Mouse (Mus musculus) ZHBTc4 (cell line): ENCODE results near the gene Rhbdd3.
A peak's percentile ranks its signal among the peaks of the same experiment; 100 is the strongest.

Experiments
- DNase-seq: peaks from one replicate; pipeline ENCODE4 v3.0.0-alpha.2; 2011; ENCODE audit warnings: low read depth, low spot score

Rhbdd3 gene

DNA sequence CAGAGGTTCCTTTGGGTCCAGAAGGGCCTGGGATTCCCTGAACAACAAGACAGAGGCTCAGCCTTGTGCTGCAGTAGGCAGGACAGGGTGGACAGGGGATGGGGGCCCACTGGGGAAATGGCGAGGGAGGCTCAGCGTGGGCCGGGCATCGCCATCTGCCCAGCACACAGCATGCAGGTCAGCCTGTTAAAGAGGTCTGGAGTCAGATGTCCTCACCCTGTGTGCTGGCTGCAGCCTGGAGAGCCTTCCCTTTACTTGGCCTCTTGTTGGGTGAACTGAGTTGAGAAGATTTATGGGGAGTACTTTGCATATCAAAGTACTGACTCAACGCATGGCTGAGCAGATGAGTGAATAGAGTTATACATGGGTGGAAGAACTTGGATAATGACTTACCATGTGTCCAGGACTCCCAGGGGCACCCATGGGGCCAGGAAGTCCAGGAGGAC, 30.3 kb downstream of the Rhbdd3 start:
- no peak for DNase-seq

DNA sequence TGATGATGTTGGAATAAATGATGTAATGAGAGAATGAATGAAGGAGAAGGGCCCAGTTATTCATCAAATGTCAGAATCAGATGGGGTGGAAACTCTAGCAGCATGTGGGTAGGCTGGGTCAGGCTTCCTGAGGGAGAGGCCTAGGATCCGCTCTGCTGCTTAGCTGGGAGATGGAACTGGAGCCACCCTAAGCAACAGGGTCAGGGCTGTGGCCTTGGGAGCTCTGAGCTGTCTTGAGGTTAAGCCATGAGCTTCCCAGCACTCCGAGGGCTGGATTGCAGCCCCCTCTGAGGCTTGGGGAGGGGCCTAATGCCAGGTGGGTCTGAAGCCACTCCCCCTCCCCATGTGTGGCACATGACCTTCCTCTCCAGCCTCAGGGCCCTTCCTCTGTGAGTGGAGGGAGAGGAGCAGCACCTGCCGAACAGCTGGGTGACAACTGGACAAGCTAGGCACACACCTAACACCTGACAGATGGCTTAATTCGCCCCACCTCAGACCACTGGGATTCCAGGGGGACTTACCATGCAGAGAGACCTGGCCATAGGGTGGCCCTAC, 31.5 kb downstream of the Rhbdd3 start:
- DNase-seq: peak; percentile 50

DNA sequence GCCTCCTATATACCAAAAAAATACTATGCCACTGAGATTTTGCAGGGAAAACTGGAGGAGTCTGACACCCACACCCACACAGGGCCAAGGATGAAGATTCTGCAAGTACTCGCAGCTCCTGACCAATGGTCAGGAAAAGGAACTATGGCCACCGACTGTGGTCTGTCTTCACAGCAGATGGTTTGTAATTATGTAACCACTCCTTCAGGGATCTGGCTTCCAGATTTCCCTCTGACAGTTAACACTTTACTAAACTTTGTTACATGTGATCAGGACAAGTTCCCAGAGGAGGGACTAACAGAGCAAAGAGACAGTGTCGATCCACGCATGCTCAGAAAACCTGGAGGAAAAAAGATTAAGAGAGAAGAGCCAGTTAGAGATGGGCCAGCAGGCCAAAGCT, 34.0 kb downstream of the Rhbdd3 start:
- DNase-seq: no peak

DNA sequence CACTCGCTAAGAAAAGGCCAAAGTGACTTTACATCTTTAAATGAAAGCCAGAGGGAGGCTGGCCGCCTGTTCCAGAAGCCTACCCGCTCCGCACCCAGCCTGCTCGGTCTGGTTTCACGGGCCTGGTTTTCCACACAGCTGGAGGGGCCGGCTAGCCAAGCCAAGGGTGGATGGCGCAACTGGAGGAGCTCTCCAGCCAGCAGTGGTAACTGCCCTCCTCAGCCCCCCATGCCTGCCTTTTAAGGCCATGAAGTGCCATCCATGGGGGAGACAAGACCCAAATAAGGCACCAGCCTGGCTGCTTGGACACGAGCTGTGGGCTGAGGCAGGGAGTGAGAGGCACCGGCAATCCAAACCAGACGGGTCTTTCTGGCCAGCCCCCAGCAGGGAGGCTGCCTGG, 37.2 kb downstream of the Rhbdd3 start:
- no peak for DNase-seq

DNA sequence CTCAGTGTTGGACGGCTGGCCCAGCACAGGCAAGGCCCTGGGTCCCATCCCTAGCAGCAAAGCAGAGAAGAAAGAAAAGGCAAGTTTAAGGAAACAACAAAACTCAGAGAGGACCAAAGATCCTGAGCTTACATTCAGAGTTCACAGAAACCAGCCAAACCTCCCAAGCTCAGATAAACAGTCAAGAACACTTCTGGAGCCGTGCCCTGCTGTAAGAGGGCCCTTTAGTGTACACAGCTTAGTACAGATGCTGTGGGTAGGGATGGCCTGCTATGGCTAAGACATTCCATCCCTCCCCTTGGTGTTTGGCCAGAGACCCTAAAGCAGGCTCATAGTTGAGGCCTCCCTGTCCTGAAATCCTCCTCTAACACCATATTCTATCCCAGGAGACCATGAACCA, 39.9 kb downstream of the Rhbdd3 start:
- DNase-seq: no peak

DNA sequence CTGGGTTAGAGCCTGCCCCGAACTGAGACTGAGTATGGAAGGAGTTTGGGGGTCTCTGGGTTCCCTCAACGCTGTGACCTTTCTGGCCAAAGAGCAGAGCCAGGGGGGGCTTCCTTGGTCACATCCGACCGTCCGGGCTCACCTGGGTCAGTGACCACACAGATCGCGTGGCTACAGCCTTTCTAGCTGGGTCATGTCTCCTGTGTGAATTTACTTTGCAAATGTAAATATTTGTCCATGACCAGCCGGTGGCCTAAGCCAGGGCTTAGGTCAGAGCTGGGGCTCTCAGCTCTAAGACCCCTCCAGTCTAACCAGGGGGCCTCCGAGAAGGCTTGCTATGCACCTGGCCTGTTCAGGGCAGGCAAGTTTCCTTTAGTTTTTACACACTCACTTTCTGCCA, 40.6 kb downstream of the Rhbdd3 start:
- DNase-seq: no peak

DNA sequence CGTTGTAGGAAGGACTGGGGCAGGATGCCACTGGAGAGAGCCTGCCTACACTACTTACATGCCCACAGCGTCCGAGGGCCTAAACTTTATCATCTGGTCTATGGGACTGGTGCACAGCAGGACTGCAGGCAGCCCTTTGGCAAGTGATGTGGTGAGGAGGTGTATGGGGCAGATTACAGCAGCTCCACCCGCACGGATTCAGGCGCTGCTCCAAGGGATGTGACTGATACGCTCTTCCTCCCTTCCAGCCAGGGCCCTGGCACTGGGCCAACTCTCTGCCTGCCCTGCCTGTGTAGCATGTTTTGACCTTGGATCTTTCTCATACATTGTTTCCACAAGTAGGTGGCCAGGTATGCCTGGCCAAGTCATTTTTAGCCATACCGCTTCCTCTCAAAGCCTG, 41.9 kb downstream of the Rhbdd3 start:
- DNase-seq: peak; percentile 49

DNA sequence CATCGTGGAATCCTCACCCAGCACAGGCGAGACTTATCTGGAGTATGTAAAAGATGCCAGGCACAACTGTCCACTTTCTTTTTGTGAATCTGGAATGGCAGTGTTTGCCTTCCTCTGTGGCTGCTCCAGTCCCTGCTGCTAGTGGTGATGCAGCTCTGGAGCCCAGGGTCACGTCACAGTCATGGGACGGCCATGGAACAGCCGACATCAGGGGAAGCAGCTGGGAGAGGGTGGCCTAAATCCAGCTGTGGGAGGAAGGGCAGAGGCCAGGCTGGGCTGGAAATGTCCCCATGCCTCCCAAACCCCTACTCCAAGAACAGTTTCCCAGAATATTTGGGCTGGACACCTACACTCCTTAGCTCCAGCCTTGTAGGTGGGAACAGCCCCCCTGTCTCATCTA, 42.5 kb downstream of the Rhbdd3 start:
- no peak for DNase-seq

DNA sequence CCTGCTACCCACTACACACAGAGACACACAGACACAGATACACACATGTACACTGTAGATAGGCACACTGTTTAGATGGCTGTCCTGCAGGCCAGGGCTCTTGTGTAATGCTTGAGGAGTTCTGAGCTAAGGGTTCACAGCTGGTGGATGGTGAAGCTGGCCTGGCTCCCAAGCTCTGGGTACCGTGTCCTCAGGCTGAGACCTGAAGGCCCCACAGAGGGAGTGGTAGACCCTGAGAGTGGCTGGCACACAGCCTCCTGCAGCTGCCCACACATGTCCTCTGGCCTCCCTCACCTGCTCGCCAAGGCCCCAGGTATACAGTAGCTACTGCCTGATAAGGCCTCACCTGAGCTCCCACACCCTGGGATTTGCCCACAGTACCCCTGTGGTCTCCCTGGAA, 43.2 kb downstream of the Rhbdd3 start:
- no peak for DNase-seq

DNA sequence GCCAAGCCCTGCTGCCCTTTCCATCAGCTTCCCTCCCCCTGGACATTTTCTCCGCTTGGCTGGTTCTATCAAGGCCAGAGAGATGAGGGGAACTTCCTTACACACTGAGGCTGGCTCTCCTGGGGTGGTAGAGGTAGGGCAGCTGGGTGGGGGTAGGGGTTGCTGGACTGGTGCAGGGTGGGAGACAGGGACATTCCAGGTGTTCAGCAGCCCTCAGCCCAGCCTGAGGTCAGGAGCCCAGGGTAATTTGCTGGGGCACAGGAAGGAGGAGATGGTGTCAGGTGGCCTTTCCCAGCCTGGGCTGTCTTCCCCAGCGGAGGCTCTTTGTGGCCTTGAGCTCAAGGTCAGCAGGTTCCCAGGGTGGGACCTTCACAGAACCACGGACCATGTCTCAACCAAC, 46.9 kb downstream of the Rhbdd3 start:
- no peak for DNase-seq

DNA sequence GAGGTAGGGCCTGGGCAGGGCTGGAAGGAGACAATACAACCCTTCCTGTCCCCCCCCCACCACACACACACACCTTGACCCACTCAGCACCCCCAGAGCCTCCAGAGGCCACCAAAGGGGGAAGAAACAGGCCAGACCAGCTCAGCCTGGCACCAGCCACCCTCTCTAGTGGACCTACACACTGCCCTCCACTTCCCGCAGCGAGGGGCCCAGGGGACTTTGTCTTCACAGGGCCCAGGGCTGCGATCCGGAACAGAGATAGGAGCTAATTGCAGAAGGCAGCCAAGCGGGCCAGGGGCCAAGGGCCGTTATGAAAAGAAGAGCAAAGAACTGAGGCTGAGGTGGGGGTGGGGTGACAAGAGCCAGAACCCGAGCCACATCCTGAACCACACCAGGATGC, 50.5 kb downstream of the Rhbdd3 start:
- no peak for DNase-seq

DNA sequence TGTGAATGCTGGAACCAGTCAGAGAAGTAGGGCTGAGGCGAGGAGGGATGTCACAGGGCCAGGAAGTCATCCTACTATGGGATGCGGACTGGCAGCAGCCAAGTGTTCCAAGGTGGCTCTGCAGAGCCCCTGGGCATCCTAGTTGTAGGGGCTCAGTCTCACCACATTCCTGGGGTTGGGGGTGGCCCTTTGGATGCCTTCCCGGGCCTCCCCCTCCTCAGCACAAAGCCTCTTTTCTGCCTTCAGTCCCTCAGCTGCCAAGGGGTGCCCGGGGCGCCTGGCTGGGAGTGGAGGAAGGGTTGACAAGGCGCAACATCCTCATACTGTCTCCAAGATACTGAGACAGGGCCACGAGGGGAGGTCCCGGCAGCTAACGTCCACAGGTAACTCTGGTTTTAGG, 51.2 kb downstream of the Rhbdd3 start:
- no peak for DNase-seq

DNA sequence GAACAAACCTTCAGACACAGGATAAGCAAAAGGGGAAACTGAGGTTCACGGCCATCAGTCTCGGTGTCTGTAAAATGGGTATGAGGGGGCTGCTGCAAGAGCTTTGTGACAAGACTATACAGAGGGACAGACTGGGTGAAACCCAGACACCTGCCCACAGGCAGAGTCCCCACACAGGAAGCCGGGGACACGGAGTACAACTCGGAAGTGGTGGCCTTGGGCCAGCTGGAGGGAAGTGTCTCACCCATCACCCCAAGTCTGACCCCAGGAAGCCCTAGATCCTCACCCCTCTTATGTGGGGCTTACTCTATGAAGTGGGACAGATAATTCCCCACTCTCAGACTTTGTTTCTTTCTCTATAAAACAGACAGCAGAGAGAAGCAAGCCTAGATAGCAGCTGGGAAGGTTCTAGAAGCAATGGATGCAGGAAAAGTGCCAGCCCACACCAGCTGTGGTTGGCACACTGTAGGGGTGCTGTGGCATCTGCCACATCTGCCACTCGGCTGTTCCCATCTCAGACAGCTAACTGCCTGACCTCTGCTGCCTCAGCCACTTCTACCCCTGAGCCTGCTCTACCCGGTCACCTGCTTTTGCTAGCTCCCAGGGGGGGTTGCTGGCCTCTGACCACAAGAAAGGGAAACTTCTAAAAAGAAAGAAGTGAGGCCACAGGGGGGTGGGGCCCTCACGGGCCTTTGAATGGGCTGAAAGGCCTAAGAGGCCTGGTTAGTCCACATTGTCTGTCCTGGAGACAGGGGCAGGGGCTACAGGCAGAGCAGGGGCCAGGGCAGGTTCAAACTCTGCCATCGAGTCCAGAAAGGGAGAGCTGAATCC, 51.9 kb downstream of the Rhbdd3 start:
- no peak for DNase-seq

DNA sequence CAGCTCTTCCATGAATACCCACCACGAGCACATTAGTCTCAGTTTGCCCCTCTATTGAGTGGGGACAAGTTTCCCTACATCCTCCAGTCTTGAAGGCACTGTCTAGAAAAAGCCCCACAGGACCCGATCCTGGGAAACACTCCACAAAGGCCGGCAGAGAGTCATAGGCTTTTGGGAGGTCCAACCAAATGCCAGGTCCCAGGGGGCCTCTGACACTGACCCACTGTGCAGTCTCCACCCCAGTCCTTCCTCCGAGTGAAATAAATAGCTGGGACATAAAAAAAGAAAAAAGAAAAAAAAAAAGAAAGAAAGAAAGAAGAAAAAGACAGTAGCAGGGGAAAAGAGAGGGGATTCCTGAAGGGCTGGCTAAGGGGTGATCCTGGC, 52.5 kb downstream of the Rhbdd3 start:
- no peak for DNase-seq

DNA sequence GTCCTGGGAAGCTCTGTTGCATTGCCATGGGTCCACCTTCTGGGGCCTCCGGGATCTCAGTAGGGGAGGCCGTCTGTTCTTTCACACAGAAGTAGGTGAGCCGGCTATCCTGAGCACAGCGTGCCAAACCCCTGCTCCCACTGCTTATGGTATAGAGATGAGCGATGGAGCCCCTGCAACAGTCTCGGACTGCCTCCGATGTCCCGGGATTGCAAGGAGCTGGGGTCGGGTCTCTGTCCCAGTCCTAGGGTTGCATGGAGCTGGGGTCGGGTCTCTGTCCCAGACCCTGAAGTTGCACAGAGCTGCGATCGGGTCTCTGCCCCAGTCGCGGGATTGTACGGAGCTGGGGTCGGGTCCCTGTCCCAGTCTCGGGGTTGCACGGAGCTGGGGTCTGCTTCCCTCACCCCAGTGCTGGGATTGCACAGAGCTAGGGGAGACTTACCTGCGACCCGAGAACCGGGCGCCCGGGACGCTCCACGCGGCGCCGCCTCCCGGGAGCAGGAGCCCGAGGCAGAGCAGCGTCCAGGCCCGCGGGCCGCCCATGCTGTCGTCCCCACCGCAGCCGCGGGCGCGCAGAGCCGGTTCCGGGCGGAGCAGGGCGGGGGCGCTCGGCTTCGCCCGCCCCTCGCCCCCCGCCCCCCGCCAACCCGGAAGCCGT, 53.1 kb downstream of the Rhbdd3 start, which contains the start of gene Emid1:
TSS of gene Emid1 (minus strand) at position 578 of the 658 bp plus-strand sequence.
- peak; percentile 37 for DNase-seq

DNA sequence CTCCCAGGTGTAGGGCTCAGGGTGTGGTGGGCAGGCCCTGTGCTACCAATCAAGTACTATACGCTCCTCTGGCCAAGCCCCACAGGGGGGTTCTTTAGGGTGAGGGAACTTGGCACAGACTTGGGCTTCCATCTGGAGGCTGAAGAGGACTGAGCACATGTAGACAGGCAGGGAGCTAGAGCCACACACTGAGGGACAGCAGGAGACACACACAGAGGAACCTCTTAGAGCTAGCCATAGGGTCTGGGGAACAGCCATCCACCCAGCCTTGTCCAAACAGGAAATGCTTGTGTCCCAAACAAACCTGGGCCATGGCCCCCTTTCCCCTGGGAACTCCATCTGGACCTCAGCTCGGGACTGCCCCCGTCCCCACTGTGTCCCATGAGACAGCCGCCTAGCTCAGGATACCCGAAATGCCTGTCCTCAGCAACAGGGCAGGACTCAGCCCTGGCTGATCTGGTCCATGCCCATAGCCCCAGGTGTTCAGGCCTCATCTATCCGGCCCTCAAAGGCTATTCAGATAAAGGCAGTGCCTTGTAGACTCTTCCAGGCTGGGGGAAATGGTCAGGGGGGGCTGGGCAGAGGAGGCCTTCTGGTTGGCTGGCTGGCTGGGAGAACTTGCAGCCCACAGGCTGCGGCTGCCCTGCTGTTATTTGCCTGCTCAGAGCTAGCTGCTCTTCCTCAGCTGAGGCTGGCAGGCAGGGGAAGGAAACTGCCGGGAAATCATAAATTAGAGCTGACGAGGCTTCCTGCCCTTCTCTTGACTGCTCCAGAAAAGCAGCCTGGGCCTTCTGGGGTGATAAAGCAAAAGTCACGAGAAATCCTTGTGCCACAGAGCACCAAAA, 56.5 kb downstream of the Rhbdd3 start:
- DNase-seq: no peak
